Mouse (Mus musculus) cerebellum, adult 11 months (tissue): ENCODE measurements around the gene Odf3l1.
"Not testable (repeated sequence)": the region's sequence is repeated elsewhere in the genome, so short reads cannot be mapped to it uniquely, and the experiment has no call there.

Experiments
- DNase-seq: peaks from one replicate; pipeline ENCODE4 v3.0.0; 2022

Odf3l1 gene

DNA sequence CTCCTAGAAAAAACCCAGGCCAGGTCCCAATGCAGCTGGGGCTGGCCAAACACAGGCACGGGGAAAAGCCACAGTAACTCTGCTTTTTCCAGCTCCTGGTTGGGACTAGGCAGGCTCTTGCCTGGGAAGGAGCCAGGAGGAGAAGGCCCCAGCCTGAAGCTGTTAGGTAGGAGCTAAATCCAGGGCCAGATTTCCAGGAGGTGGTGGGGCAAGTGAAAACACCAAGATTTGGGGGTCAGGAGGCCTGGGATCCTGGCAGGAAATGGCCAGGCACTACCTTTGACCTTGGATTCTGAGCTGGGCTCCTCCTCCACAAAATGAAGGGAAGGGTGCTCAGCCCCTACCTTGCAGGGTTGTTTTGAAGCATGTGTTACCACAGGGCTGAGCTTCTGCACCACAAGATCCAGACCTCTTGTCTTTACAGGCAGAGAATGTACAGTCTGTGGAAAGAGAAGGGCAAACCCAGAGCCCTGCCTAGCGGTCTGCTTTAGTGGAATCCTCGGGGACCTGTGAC is at the start of gene Odf3l1:
Odf3l1 (minus strand) TSS at position 464 of the 514 bp plus-strand sequence.
- DNase-seq, result no peak

DNA sequence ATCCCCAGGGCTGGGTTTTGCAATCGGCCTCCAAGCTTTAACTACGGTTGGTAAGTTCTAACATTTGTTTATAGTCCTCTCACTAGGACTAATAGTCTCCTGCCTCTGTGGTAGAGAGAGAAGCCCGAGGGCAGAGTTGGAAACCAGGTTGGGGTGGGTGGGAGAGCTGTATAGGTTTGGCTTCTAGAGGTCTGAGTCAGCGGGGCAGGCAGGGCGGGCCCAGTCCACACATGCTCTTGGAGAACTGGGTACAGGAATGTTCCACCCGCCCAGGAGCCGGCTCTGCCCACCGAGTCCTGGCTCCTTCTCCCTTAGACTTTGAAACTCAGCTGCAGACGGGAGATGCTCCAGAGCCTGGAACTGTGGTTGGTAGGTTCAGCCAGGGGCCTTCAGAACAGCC is 49.5 kb upstream of the Odf3l1 start:
- no peak for DNase-seq

DNA sequence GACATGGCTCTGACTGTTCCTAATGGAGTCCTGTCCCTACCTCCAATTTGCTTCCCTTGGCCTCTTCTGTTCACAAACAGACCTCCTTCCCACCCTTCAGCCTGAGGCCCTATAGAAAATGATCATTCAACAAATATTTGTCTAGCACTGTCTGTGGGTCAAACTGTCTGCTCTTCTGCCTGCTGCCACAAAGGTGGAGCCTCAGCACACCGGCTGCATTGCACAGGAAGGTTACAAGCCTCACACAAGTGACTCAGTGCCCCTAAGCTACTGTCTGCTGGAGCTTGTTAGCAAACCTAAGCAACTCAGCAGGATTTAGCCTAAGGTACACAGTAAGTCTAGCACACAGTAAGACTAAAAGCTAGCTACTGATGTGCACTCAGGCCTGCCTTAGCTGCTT is 46.5 kb upstream of the Odf3l1 start:
- no peak for DNase-seq

GRCm38 (mm10) chr9:56909991-56910390 is 45.5 kb upstream of the Odf3l1 start:
- DNase-seq, result not testable (repeated sequence)

GRCm38 (mm10) chr9:56907549-56907948 is 43.1 kb upstream of the Odf3l1 start:
- no peak for DNase-seq

- no peak for DNase-seq
Measured at GRCm38 (mm10) chr9:56903662-56904061, 39.2 kb upstream of the Odf3l1 start.

GRCm38 (mm10) chr9:56901187-56901586 is 36.7 kb upstream of the Odf3l1 start:
- no peak for DNase-seq

- no peak for DNase-seq
Measured at GRCm38 (mm10) chr9:56900571-56900970, 36.1 kb upstream of the Odf3l1 start.

DNA sequence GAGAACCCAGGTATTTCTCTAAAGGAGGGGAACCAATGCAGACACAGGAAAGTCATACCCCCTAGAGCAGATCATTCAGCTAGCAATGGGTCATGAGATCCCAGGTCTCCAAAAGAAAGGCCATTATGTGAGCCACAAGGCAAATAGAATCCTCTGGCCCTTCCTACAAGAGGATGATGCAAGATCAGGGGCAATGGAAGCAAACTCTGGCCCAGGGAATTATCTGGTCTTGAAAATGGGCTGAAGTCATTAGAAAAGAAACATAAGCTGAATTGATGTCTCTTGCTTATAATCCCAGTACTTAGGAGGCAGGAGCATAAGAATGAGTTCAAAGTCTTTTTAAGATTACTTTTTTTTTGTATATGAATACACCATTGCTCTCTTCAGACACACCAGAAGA is 35.6 kb upstream of the Odf3l1 start:
- DNase-seq, result no peak

- DNase-seq, result no peak
Measured at GRCm38 (mm10) chr9:56899409-56899808, 34.9 kb upstream of the Odf3l1 start.

DNA sequence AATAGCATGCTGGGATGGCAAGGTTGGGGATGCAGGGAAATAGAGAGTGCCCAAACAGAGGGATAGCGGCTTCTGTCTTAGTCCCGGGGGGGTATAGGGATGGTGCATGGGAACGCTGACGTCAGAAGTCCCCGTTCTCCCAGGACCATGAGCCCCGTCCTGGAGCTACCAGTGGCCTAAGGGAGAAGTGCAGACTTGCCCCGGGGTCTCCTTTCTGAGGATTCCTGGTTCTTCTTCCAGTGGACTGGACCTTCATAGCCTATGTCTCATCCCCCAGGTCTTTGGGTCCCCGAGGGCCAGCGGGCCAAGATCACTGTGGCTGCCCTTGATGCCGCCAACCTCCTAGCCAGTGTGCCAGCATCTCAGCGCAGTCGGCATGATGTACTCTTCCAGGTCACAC is 32.3 kb upstream of the Odf3l1 start:
- DNase-seq, result no peak

GRCm38 (mm10) chr9:56894006-56894405 is 29.5 kb upstream of the Odf3l1 start:
- DNase-seq, result no peak

DNA sequence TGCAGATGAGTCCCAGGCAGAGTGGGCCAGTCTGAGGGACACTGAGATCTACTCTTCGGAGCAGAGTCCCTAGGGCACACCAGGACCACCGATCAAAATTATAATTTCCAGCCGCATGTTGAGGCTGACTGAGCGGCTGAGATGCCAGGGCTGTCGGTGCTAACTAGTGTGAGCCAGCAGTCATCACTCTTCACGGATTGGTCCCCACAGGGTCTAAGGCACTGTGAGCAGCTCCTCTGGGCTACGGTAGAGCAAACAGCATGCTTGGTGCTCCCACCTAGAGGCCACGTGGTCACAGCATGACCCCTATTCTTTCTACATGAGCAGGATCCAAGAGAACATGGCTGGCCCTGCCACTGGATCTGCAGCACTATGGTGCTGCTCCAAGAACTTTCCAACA is 28.8 kb upstream of the Odf3l1 start:
- DNase-seq, result no peak

GRCm38 (mm10) chr9:56892111-56892510 is 27.6 kb upstream of the Odf3l1 start:
- DNase-seq, result no peak

DNA sequence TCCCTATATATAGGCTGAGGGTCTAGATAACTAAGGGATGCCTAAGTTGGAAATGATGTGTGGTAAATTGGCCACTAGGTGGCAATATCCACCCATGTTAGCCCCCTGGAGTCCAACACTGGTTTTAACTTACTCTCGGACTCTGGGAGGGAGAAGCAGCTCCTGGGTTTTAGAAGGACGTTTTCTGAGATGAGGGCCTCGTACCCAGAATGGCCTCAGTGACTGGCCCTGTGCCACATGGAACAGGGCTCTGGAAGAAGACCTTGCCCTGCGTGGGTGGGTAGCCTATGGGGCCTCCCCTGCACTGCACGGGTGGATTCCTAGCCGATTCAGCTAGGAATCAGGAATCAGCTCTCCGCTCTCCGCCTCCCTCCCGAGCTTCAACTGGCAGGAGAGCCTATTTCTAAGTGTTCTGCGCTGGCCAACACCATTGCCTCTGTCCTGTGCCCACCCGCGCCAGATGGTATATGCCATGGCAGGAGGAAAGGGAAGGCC is 27.1 kb upstream of the Odf3l1 start:
- peak; percentile 63 for DNase-seq

GRCm38 (mm10) chr9:56890522-56891250 is 26.2 kb upstream of the Odf3l1 start:
- no peak for DNase-seq

GRCm38 (mm10) chr9:56889817-56890216 is 25.3 kb upstream of the Odf3l1 start:
- peak; percentile 60 for DNase-seq

DNA sequence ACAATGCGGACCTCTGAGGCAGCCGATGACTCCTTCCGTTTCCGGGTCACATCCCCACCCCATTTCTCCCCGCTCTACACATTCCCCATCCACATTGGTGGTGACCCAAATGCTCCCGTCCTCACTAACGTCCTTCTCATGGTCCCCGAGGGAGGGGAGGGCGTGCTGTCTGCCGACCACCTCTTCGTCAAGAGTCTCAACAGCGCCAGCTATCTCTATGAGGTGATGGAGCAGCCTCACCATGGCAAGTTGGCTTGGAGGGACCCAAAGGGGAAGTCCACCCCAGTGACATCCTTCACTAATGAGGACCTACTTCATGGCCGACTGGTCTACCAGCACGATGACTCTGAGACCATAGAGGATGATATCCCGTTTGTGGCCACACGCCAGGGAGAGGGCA is 23.1 kb upstream of the Odf3l1 start:
- DNase-seq, result no peak

GRCm38 (mm10) chr9:56886601-56887000 is 22.1 kb upstream of the Odf3l1 start:
- no peak for DNase-seq

- DNase-seq, result no peak
Measured at GRCm38 (mm10) chr9:56886113-56886512, 21.6 kb upstream of the Odf3l1 start.

- no peak for DNase-seq
Measured at GRCm38 (mm10) chr9:56884328-56884727, 19.8 kb upstream of the Odf3l1 start.

- DNase-seq, result no peak
Measured at GRCm38 (mm10) chr9:56883470-56883869, 19.0 kb upstream of the Odf3l1 start.

DNA sequence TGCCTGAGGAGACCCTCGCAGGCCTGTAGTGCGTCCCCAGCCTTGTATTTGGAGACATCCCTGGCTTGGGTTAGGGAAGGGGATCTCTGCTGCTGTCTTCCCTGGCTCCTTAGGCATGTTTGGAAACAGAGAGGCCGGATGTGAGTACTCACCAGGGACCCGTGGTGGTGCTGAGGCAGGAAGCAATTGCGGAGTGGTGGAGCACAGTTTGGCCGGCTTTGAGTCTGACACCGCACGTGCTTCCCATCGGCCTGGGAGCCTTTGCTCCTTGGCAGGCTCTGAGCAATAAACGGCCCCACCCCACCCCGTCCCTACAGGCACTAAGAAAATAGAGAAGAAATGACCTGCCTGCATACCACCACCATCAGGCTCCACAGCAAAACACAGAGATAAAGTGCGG is 18.3 kb upstream of the Odf3l1 start:
- no peak for DNase-seq

DNA sequence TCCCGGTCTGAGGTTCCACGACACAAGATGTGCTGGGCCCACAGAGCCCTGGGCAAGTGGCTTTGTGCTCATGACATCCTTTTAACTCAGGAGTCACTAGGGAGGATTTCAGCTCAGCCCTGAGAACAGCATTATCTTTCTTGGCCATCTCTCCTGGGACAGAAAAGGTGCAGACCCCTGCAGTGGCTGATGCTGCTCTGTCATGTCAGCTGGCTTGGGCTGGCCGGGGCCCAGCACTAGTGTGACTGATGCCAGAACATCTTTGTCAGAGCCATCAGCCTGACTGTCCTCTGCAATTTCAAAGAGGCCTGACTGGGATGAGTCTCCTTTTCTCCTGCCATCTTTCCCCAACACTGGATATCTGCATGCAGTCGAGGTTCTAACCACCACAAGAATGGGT is 17.8 kb upstream of the Odf3l1 start:
- DNase-seq, result no peak

GRCm38 (mm10) chr9:56881539-56882082 is 17.1 kb upstream of the Odf3l1 start:
- DNase-seq, result no peak
